Mouse (Mus musculus) heart, adult 2 months (tissue): ENCODE measurements around the gene Ptger1.

Experiments
- CTCF ChIP-seq: fragments of 200-600 bp; IDR thresholded peaks from 2 replicates; pipeline ENCODE4 v1.8.1; 2022; ENCODE audit warnings: antibody characterized with exemption, mild to moderate bottlenecking, moderate library complexity
- EP300 ChIP-seq: fragments of 200-500 bp; IDR thresholded peaks from 2 replicates; pipeline ENCODE4 v1.6.1; 2011; ENCODE audit warnings: low read depth, low read length, control low read depth; ENCODE audit not compliant: insufficient read depth

DNA sequence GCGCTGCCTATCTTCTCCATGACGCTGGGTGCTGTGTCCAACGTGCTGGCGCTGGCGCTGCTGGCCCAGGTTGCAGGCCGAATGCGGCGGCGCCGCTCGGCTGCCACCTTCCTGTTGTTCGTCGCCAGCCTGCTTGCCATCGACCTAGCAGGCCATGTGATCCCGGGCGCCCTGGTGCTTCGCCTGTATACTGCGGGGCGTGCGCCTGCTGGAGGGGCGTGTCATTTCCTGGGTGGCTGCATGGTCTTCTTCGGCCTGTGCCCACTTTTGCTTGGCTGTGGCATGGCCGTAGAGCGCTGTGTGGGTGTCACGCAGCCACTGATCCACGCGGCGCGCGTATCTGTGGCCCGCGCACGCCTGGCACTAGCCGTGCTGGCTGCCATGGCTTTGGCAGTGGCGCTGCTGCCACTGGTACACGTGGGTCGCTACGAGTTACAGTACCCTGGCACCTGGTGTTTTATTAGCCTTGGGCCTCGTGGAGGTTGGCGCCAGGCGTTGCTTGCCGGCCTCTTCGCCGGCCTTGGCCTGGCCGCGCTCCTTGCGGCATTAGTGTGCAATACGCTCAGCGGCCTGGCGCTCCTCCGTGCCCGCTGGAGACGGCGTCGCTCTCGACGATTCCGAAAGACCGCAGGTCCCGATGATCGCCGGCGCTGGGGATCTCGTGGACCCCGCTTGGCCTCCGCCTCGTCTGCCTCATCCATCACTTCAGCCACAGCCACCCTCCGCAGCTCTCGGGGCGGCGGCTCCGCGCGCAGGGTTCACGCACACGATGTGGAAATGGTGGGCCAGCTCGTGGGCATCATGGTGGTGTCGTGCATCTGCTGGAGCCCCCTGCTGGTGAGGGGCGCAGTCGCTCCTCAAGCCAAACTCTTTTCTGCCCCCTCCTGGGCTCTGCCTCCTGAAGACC, 1.8 kb downstream of the Ptger1 start:
- peak; percentile 70 for TF ChIP-seq CTCF
- no peak for TF ChIP-seq EP300
